Mouse (Mus musculus): ENCODE results near the gene Slc2a9. TPM values are rescaled to one million over a fixed set of nuclear protein-coding genes. Genes with fewer than 3 reads are reported as not detected.
A peak's percentile ranks its signal among the peaks of the same experiment; 100 is the strongest.

The Slc2a9 gene
- total RNA-seq, 2 experiments from 2014 or later = 0.85 to 2.9 TPM

DNA sequence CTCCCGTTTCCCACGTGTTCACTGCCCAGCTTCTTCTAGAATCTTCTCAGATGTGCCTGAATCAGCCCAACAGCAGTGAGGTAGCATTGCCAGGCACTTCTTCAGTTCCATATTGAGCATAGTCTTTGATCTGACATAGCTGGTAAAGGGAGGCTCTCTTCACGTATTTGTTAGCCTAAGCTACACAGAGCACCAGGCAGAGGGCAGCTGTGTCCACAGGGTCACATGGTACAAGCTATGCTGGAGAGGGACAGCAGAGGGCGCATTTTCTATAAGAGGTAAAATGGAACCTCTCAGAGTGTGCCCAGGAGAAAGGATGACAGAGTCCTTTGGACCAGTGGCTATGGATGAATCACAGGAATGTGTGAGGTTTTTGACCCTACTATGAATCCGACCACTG lies 194.1 kb downstream of the Slc2a9 start:
- intact Hi-C loops (cut with DNase I) = loop anchor here (5.0 kb wide), 1 partner anchor 278 kb away; no protein-coding TSS in a partner anchor
- DNase-seq = peak; percentile 29 to 56

DNA sequence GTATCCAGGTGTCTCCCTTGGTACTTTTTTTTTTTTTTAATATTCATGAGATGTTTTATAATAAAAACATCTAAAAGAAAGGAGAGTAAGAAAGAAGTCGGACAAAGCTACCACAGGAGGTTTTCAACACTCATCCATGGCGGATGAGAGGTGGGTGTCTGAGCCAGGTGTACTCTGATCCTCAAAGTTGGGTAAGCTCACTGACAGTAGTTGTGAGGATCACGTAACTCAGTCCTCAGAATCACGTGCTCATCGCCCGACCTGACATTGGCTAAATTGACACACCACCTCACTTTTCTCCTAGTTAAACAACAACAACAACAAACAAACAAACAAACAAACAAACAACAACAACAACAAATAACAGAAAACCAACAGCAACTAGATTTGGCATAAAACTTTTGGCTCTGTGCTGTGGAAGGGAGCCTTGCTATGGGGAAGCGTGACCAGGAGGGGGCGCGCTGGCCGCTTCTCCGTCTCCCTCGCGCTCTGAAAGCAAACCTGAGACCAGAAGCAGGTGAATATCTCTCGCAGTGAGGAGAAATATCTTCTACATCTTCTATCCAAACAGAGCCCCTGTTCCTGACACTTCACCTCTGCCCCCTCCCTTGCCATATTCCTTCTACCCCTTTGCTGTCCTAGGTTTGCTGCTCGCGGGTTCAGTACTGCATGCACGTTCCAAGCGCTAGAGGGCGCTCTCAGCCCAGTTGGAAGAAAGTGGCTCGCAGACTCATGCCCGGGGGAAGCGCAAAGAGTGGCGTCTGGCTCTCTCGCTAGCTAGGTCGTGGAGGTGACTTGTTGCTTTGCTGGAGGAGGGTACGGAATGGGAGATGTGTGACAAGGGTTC lies 195.5 kb downstream of the Slc2a9 start:
- DNase-seq = peak; percentile 91 to 94
- intact Hi-C loops (cut with DNase I) = loop anchor here (2.0 to 5.0 kb wide), 4 partner anchors 161 to 325 kb away; no protein-coding TSS in a partner anchor

DNA sequence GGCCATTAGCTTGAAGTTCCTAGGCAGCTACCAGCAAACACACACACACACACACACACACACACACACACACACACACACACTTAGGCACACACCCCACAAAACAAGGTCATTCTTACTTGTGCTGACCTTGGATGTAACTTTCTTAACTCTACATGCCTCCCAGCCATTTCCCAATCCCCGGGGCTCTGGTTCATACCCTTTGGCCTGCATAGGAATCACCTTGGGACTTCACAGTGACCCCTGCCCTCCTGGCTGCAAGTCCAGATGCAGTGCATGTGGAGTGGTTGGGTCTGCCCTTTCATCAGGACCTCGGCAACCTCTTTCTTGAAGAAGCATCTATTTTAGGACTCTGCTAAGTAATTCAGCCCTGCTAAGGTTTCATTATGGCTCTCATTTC lies 197.7 kb downstream of the Slc2a9 start:
- DNase-seq = no peak
- intact Hi-C loops (cut with DNase I) = loop anchor here (5.0 kb wide), 1 partner anchor 282 kb away; no protein-coding TSS in a partner anchor

DNA sequence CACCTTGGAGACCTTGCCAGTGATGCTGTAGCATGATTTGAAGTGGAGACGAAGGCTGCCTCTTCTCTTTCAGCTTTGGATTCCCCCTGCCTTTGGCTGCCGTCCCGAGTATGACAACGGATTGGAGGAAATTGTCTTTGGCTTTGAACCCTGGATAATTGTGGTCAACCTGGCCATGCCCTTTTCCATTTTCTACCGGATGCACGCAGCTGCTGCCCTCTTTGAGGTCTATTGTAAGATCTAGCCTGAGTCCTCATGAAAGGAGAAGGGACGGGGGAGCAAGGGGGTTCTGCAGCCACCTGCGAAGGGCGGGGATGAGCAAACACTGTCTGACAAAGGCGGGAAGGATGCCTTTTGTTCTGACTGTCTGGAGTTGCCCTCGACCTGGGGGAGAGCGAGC lies 200.3 kb downstream of the Slc2a9 start:
- intact Hi-C loops (cut with DNase I) = no loop called here
- no peak for DNase-seq

DNA sequence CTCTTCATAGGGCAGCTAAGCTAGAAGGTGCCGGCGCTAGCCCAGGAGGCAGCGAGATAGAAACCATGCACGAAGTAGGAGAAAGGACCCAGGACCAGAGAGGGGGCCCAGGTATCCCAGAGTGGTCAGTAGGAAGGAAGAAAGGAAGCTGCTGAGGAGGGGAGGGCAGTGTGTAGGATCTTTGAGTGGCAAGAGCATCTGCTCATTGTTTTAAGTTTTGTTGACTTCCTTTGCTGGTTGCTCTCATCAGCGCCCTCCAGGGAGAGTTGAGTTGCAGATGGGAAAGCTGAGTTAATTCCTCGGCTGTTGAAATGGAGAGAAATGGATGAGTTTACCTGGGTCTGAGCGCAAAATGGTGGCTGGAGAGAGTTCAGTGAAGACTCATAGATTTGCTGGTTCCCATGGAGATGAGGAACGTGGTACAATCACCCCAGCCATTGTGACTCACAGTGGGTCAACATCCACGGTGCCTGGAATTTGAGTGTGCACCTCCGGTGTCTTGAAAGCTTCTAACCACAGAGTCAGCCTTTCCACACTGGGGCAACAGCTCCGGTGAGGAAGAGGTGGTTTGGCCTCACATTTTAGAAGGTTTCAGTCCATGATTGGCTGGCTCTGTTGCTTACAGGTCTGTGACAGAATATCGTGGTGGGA lies 201.1 kb downstream of the Slc2a9 start:
- intact Hi-C loops (cut with DNase I) = no loop called here
- no peak for DNase-seq

Other genes starting within 250 kb of the Slc2a9 start
- 10 to 100 TPM; 15.8 to 16.9 TPM for gene Tmem128, start 243.0 kb downstream of the Slc2a9 start, total RNA-seq (2021)
- 1 to 10 TPM in 1 of 2 experiments, not detected in 1; 2.1 TPM for gene Otop1, start 227.2 kb downstream of the Slc2a9 start, total RNA-seq (2021)
- gene Drd5, start 183.8 kb downstream of the Slc2a9 start, total RNA-seq (2021) = not detected
- gene Wdr1, start 60.1 kb upstream of the Slc2a9 start, total RNA-seq (2021) = 100 to 1,000 TPM; 119 to 146 TPM
- gene Zfp518b, start 181.7 kb upstream of the Slc2a9 start, total RNA-seq (2021) = 1 to 10 TPM; 5.2 to 6.4 TPM

Measured in heart, postnatal 14 days (tissue).